Mouse (Mus musculus) cerebellum, adult (tissue): ENCODE results near the gene Il1rap.

Experiments
- ATAC-seq: cut with Nextera tagmentation; 2 replicates; pipeline ENCODE4 v1.9.2; 2017; ENCODE audit warnings: mild to moderate bottlenecking, moderate library complexity, mixed read lengths; ENCODE audit not compliant: insufficient number of reproducible peaks, low FRiP score, low TSS enrichment

Gene Il1rap

GRCm38 (mm10) chr16:26610508-26610907, 29.0 kb downstream of the Il1rap start:
- ATAC-seq = no peak

DNA sequence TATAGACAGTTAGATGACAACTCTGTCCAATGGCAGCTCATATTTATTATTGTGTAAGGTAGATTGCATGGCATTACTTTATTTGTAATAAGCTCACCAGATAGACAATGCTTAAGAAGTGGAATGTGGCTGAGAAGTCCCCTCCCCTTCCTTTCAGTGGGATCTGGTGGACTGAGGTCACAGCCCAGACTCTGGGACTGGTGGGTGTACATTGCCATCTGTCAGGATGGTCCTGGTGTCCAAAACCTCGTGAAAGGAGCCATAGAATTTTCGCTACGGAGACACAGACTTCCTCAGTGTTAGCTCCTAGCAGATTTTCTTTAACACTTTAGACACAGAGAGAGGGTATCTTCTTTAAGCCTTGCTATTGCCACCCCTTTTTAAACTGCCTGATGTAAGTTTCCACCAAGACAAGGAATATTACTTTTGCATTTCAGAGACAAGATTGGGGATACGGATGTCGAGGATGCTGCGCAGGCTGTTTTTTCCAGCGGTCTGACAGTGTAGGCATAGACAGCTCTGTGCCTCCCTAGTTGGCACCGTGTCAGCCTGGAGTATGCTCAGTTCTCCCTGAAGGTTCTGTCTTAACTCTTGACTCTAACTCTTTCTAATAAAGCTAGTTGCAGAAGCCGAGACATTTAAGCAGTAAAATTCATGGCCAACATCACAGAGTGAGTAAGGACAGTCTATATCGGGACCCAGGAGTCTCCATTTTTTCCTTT, 31.2 kb downstream of the Il1rap start:
- peak; percentile 10; the same call in 1 of the 2 replicates for ATAC-seq

DNA sequence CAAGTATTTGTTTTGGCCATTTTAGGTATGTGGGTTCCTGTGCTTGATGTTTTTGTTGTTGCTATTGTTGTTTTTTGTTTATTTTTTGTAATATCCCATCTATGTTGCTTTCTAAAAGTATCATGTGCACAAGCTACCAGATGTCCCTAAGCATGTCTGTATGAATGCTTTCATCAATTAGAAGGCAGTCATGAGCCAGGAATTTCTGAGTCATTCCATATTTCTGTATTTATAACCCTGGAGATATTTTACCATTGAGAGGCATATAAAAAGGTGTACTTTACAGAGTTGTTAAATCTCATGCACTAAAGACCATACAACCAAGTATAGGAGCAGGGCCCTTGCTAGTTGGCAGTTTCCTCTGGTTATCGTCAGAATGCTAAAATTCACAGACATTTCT, 41.6 kb downstream of the Il1rap start:
- ATAC-seq = no peak

DNA sequence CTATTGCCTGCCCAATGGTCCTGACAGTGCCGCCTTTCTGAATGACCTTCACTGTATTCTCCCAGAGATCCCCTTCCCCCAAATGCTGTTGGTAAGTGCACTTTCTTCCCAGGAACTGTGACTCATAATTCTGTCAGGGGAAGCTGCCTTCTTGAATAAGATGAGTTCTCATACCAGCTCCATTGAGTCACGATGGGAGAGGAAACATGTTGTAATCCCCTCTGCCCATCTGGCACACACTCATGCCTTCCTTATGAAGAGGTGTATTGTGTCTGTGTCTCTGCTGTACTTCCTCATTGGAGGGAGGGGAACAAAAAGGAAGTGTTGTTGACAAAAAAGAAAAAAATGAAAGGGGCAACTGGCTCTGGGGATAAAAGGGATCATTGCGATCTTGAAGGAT, 44.6 kb downstream of the Il1rap start:
- ATAC-seq = no peak

DNA sequence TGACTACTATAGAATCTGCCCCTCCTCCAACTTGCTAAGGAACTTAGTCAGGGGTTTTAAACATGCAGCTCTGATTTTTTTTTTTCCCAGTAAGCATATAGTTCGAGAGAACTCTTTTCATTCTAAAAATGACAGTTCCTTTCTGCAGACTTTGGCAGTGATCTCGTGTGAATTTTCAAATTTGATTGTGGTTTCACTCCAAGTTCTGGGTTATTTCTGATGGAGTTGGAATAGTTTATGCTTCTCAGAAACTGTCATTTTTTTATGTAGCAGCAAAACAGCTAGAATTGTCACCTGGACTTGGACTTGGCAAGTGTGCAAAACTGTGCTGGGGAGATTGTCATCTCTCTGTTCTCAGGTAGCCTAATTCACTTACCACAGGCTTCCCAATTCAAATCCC, 53.3 kb downstream of the Il1rap start:
- no peak for ATAC-seq

GRCm38 (mm10) chr16:26643077-26643476, 61.6 kb downstream of the Il1rap start:
- no peak for ATAC-seq

GRCm38 (mm10) chr16:26646066-26646465, 64.6 kb downstream of the Il1rap start:
- no peak for ATAC-seq

GRCm38 (mm10) chr16:26647036-26647435, 65.5 kb downstream of the Il1rap start:
- ATAC-seq = no peak

DNA sequence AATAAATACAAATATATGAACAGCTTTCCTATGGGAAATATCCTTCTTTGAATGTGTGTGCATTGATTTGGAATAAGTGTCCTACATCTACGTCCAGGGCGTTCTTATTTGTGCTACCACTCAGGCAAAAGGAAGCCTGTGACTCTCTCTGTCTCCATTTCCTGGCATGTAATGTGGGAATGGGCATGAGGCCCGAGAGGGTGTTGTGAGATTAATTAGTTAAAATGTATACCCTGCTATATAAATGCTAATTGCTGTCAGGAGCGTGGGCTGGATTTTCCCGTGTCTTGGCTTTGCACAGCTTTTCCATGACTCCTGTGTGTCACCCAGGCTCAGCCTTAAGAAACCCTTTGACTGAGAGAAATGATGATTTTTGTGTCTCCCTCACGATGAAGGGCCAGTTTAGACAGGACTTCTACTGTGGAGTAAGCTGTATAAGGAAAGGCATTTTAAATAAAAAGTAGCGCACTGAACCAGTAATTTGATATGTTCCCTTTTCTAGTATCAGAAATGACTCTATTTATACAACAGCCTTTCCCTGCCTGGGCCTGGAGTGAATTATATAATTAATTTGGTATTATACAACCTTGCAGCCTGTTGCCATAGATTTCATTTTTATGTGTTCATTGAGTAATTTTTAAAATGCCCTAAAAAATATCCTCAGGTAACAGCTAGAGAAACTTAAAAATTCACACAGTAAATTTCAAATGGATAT, 81.4 kb downstream of the Il1rap start:
- ATAC-seq = no peak

DNA sequence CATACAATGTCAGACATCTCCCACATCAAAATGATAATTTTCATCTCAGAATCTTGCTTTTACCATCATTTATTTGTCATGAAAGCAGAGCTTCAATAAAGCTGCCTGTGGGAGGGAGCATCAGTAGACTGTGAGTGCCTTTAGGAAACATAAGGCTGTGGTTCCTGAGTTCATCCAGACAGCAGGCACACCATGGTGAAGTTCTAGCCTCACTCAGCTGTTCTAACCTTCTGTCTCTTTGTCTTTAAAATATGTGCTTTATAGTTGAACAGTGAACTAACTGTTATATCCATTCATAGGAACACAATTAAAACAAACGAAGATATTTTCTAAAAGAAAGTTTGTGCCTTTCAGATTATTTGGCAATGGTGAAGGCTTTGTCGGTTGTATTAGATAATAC, 84.9 kb downstream of the Il1rap start:
- ATAC-seq = no peak

GRCm38 (mm10) chr16:26669081-26669480, 87.6 kb downstream of the Il1rap start:
- ATAC-seq = no peak

DNA sequence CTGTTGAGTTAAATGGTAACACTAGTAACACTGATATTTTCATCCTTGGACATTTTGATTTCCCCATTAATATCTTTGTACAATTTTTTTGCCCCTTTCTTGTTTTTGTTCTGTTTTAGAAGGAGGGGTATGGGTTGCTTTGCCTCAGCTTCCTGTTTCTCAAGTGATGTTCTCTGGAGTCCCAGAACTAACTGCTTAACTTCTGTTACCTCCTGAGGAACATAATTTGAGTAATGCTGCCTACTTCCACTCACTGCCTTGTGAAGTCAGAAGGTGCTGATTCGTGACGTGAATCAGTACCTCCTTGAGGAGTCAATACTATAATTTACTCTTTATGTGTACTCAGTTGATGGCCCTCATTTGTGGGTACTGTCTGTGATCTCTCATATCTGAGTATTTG, 98.9 kb downstream of the Il1rap start:
- no peak for ATAC-seq

GRCm38 (mm10) chr16:26689771-26690170, 108.3 kb downstream of the Il1rap start:
- ATAC-seq = no peak

- ATAC-seq = no peak
Measured at GRCm38 (mm10) chr16:26691294-26691693, 109.8 kb downstream of the Il1rap start.

DNA sequence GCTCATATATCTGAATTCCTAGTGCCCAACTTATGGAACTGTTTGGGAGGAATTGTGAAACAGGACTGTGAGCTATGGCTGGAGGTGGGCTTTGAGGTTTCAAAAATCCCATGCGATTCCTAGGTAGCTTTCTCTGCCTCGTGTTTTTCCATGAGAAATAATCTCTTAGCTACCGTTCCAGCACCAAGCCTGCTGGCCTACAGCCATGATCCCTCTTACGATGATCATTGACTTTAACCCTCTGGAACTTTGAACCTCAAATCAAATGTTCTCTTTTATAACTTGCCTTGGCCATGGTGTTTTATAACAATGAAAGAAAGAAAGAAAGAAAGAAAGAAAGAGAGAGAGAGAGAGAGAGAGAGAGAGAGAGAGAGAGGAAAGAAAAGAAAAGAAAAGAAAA, 116.6 kb downstream of the Il1rap start:
- no peak for ATAC-seq

DNA sequence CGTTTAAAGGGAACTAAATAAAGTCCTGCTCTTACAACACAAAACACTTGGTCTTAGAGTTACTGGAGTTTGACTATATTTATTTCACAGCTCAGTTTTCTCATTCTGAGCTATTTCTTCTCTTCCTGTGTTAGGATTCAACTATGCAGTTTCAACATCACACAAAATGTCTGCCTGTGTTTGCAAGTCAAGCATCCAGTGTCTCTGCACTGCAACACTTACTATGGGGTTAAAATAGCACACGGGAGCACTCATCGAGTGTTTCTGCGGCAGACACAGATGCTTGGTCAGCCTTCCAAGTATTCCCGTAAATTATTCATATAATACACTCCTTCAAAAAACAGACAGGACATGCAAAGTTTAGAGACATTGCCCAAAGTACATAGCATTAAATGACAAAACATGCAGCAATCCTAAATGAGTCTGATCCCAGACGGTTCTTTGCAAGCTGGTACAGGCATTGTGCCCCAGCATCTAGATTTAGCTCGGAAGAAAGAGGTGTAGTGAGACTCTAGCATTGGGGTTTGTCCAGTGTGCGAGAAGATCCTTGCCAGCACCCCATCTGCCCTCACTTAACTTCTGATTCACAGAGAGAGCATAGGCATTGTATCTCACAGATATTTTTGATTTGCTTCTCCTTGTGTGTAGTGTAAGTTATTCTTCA, 119.1 kb downstream of the Il1rap start:
- no peak for ATAC-seq

- ATAC-seq = no peak
Measured at GRCm38 (mm10) chr16:26705658-26706371, 124.3 kb downstream of the Il1rap start.

DNA sequence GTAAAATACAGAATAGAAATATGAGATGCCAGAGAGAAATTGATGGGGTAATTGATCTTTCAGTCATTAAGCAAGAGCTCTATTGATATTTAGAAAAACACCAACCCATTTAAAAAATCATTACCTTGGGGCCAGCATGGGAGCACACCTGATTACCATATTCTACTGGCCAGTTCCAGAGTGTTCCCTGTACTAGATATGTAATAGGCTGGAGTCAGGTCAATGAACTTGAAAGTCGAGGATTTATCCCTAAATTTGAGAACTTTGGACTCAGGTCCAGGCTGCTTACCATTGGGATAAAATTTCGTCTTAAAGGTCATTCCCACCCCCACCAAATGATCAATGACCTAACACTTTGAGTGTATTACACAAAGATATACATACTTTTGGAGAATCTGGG, 125.0 kb downstream of the Il1rap start:
- no peak for ATAC-seq

- no peak for ATAC-seq
Measured at GRCm38 (mm10) chr16:26710922-26711321, 129.4 kb downstream of the Il1rap start.

- no peak for ATAC-seq
Measured at GRCm38 (mm10) chr16:26713538-26714316, 132.2 kb downstream of the Il1rap start.
